20 mouse cellular contexts compared by ENCODE assay signal in genomic region chr4:13331320-13331719, GRCm38 (mm10).
DNase-seq lines count a peak whose midpoint lies in the region; ATAC-seq and TF ChIP-seq lines count a peak whose summit lies in the region.
"Had no signal": no experiment of that assay in that cellular context is flagged by ENCODE, and none has a peak within 500 bp of the region (broad histone marks: within the 10 kb centered on the region; RNA-seq: fewer than 3 reads in every experiment).

No protein-coding gene starts in this region.

- peaks cover 2% of the 10 kb centered on the region for H3K27me3 ChIP-seq in CH12.LX (replicated peaks)
- H3K27me3 ChIP-seq in forebrain, embryonic 11.5 days (ENCODE audit: control insufficient read depth, insufficient read depth, low read length): no peaks in the 10 kb centered on the region
- H3K27me3 ChIP-seq: Patski had no signal

- no peak overlapping the region for H3K4me3 ChIP-seq in CH12.LX (replicated peaks in 1 of 3; ENCODE audit: low read depth in 2 of 3, low read length in 2 of 3, poor library complexity in 1 of 3)
- no peak overlapping the region for H3K4me3 ChIP-seq in forebrain, embryonic 11.5 days (ENCODE audit: low read depth, low read length)

- no peak overlapping the region for H3K9ac ChIP-seq in CH12.LX (ENCODE audit: insufficient read depth, low read depth)
- H3K9ac ChIP-seq in forebrain, embryonic 11.5 days (ENCODE audit: low read length): no peak overlapping the region

- no peak overlapping the region for H3K4me2 ChIP-seq in CH12.LX (ENCODE audit: insufficient read depth, low read depth, poor library complexity, severe bottlenecking)
- no peak overlapping the region for H3K4me2 ChIP-seq in forebrain, embryonic 11.5 days (ENCODE audit: low read depth, low read length, severe bottlenecking)

- in situ Hi-C loops in CH12.LX (cut with MboI; ENCODE audit: low pct_ligation_motif_present, low pct_unique_long_range_greater_than_20kb, low sequenced_read_pairs): no loop called here

- no peaks in the 10 kb centered on the region for H3K79me2 ChIP-seq in CH12.LX (replicated peaks; ENCODE audit: control insufficient read depth, extremely low read depth, insufficient read depth, poor library complexity, severe bottlenecking)

- DNase-seq in A20 (ENCODE audit: low read depth, low spot score) (peak; percentile 63), CH12.LX (ENCODE audit: extremely low read depth) (peak; percentile 51)
- no peak for DNase-seq in thymus, adult 18-20 months
- no peak for DNase-seq in forebrain, embryonic 11.5 days (ENCODE audit: low spot score)
- DNase-seq: adrenal gland, adult 2 months; adrenal gland, adult 8-10 months; adrenal gland, postnatal 10 days; adrenal gland, postnatal 14 days; adrenal gland, postnatal 25 days; adrenal gland, postnatal 36 days; B cell, adult 2 months; cerebellum, adult 11 months; cerebellum, adult 11-12 months; cerebellum, adult 18-20 months; cerebellum, adult 2 months; cerebellum, adult 8-10 months had no signal

- peaks cover 4% of the 10 kb centered on the region for H3K9me3 ChIP-seq in CH12.LX (replicated peaks; ENCODE audit: low read length)
- no peaks in the 10 kb centered on the region for H3K9me3 ChIP-seq in forebrain, embryonic 11.5 days (ENCODE audit: control insufficient read depth, low read length)
- H3K9me3 ChIP-seq: G1E had no signal

- peak; percentile 86 for TF ChIP-seq EP300 in CH12.LX (IDR thresholded peaks at IDR 0.05; ENCODE audit: low read length)

- 91% methylated on average over 2 of the region's 2 CpGs for WGBS in forebrain, embryonic 11.5 days

- TF ChIP-seq CTCF in CH12.LX (conservative IDR thresholded peaks at IDR 0.05 in 1 of 2, IDR thresholded peaks at IDR 0.05 in 1 of 2; ENCODE audit: low read depth in 2 of 2, low read length in 2 of 2): no peak

- peaks cover 0 to 23% of the 10 kb centered on the region in 2 experiments; a peak in 2 of 4 replicates for H3K4me1 ChIP-seq in CH12.LX (ENCODE audit: control insufficient read depth in 1 of 2, insufficient read depth in 2 of 2)
- peaks cover 3% of the 10 kb centered on the region; the same call in 1 of the 2 replicates for H3K4me1 ChIP-seq in forebrain, embryonic 11.5 days (replicated peaks; ENCODE audit: control insufficient read depth, insufficient read depth, low read length)

- H3K36me3 ChIP-seq in CH12.LX (replicated peaks in 1 of 2; ENCODE audit: control insufficient read depth in 1 of 2, insufficient read depth in 1 of 2, low read length in 1 of 2): no peaks in the 10 kb centered on the region
- H3K36me3 ChIP-seq in forebrain, embryonic 11.5 days (ENCODE audit: control insufficient read depth, insufficient read depth, low read length): no peaks in the 10 kb centered on the region
- H3K36me3 ChIP-seq: G1E had no signal

- dilution Hi-C loops in CH12.LX (cut with MboI; ENCODE audit: extremely low pct_ligation_motif_present, extremely low pct_unique_long_range_greater_than_20kb, low sequenced_read_pairs): no loop called here

- TF ChIP-seq RAD21 in CH12.LX (IDR thresholded peaks at IDR 0.05; ENCODE audit: low read depth, low read length): no peak

- H3K27ac ChIP-seq in CH12.LX (ENCODE audit: insufficient read depth, low read depth): no peak overlapping the region
- H3K27ac ChIP-seq in forebrain, embryonic 11.5 days (ENCODE audit: low read depth, low read length): no peak overlapping the region

- ATAC-seq in forebrain, embryonic 11.5 days (replicated peaks; ENCODE audit: low FRiP score): no peak
- ATAC-seq: activated CD4-positive, CD25-positive, alpha-beta regulatory T cell, adult 4 months; CD4-positive, CD25-positive, alpha-beta regulatory T cell, adult 4 months; Patski had no signal

- TF ChIP-seq POLR2A in CH12.LX (IDR thresholded peaks at IDR 0.05; ENCODE audit: low read depth, low read length): no peak

TF ChIP-seq in CH12.LX, 34 proteins besides CTCF, POLR2A, EP300 and RAD21:
- TF ChIP-seq MAX (IDR thresholded peaks at IDR 0.05; ENCODE audit: low read length) (no peak), RCOR1 (conservative IDR thresholded peaks at IDR 0.05; ENCODE audit: low read depth, low read length) (0 out of 2 replicates have a peak, but pooled peaks have one; percentile 53), CHD2 (IDR thresholded peaks at IDR 0.05; ENCODE audit: low read length) (no peak), JUND (conservative IDR thresholded peaks at IDR 0.05; ENCODE audit: low read depth, low read length) (peak; percentile 47; the same call in 1 of the 2 replicates), ETS1 (conservative IDR thresholded peaks at IDR 0.05; ENCODE audit: low read depth, low read length) (peak; percentile 47; the same call in 1 of the 2 replicates), SMC3 (IDR thresholded peaks at IDR 0.05; ENCODE audit: low read depth, low read length) (no peak), TCF12 (IDR thresholded peaks at IDR 0.05; ENCODE audit: low read depth, low read length) (peak; percentile 68), BHLHE40 (IDR thresholded peaks at IDR 0.05; ENCODE audit: low read depth, low read length) (peak; percentile 49; the same call in 1 of the 2 replicates), JUN (IDR thresholded peaks at IDR 0.05; ENCODE audit: insufficient read depth, low read depth, low read length) (peak; percentile 32; the same call in 1 of the 2 replicates), MYC (IDR thresholded peaks at IDR 0.05; ENCODE audit: low read depth, low read length) (no peak), IRF4 (IDR thresholded peaks at IDR 0.05; ENCODE audit: low read depth, low read length) (peak; percentile 88), SIN3A (IDR thresholded peaks at IDR 0.05; ENCODE audit: low read length) (no peak), PAX5 (IDR thresholded peaks at IDR 0.05; ENCODE audit: low read length) (no peak), POLR2AphosphoS2 (IDR thresholded peaks at IDR 0.05; ENCODE audit: low read depth, low read length) (no peak), GABPA (IDR thresholded peaks at IDR 0.05; ENCODE audit: insufficient replicate concordance, low read depth, low read length) (no peak), HCFC1 (IDR thresholded peaks at IDR 0.05; ENCODE audit: low read depth, low read length) (no peak), ZNF384 (IDR thresholded peaks at IDR 0.05; ENCODE audit: low read depth, low read length) (no peak), NRF1 (IDR thresholded peaks at IDR 0.05; ENCODE audit: low read depth, low read length) (no peak), TBP (conservative IDR thresholded peaks at IDR 0.05; ENCODE audit: low read depth, low read length) (no peak), MAFK (IDR thresholded peaks at IDR 0.05; ENCODE audit: insufficient replicate concordance, low read length) (no peak)
TF ChIP-seq in CH12.LX: peak in this region for 7.

Comparison
In these comparisons a context has a peak if more than half of its experiments do, and no peak if none do; other contexts are left out.
1. DNase-seq: peak in A20 (single experiment) and CH12.LX (single experiment); none in thymus, adult 18-20 months (0 of 2) and forebrain, embryonic 11.5 days (single experiment).